ENCODE assay signal across 22 mouse cellular contexts in genomic region chr5:36144560-36144959, GRCm38 (mm10). TPM values are rescaled to one million over a fixed set of nuclear protein-coding genes. Genes with fewer than 3 reads are reported as not detected.
DNase-seq lines count a peak whose midpoint lies in the region; ATAC-seq and TF ChIP-seq lines count a peak whose summit lies in the region.
"Had no signal": no experiment of that assay in that cellular context is flagged by ENCODE, and none has a peak within 500 bp of the region (broad histone marks: within the 10 kb centered on the region; RNA-seq: fewer than 3 reads in every experiment).

No protein-coding gene starts in this region.

- H3K79me2 ChIP-seq in CH12.LX (replicated peaks; ENCODE audit: control insufficient read depth, extremely low read depth, insufficient read depth, poor library complexity, severe bottlenecking) = no peaks in the 10 kb centered on the region
- H3K79me2 ChIP-seq in heart, adult 2 months (replicated peaks; ENCODE audit: control insufficient read depth, insufficient read depth, low read length) = no peaks in the 10 kb centered on the region

- TF ChIP-seq CTCF in forebrain, postnatal 0 days (IDR thresholded peaks at IDR 0.05; ENCODE audit: low read depth) = no peak
- TF ChIP-seq CTCF in CH12.LX (conservative IDR thresholded peaks at IDR 0.05 in 1 of 2, IDR thresholded peaks at IDR 0.05 in 1 of 2; ENCODE audit: low read depth in 2 of 2, low read length in 2 of 2) = no peak
- TF ChIP-seq CTCF in heart, adult 2 months (IDR thresholded peaks at IDR 0.05) = no peak

- H3K36me3 ChIP-seq in forebrain, embryonic 10.5 days (replicated peaks) = no peaks in the 10 kb centered on the region
- H3K36me3 ChIP-seq in forebrain, postnatal 0 days (ENCODE audit: insufficient read depth) = no peaks in the 10 kb centered on the region
- no peaks in the 10 kb centered on the region for H3K36me3 ChIP-seq in midbrain, embryonic 16.5 days (ENCODE audit: control insufficient read depth, insufficient read depth, low read length)
- H3K36me3 ChIP-seq in midbrain, embryonic 11.5 days (ENCODE audit: control insufficient read depth, insufficient read depth, low read length) = no peaks in the 10 kb centered on the region
- no peaks in the 10 kb centered on the region for H3K36me3 ChIP-seq in CH12.LX (replicated peaks in 1 of 2; ENCODE audit: control insufficient read depth in 1 of 2, insufficient read depth in 1 of 2, low read length in 1 of 2)
- no peaks in the 10 kb centered on the region for H3K36me3 ChIP-seq in splenic B cell, adult 2 months (ENCODE audit: control insufficient read depth, insufficient read depth, low read length, poor library complexity, severe bottlenecking)
- no peaks in the 10 kb centered on the region for H3K36me3 ChIP-seq in heart, adult 2 months (ENCODE audit: control insufficient read depth, insufficient read depth, low read length)
- H3K36me3 ChIP-seq: embryonic facial prominence, embryonic 15.5 days; forebrain, embryonic 15.5 days; heart, embryonic 12.5 days; hindbrain, embryonic 12.5 days had no signal

- peak; percentile 80 for TF ChIP-seq EP300 in CH12.LX (IDR thresholded peaks at IDR 0.05; ENCODE audit: low read length)
- no peak for TF ChIP-seq EP300 in heart, adult 2 months (IDR thresholded peaks at IDR 0.05; ENCODE audit: insufficient read depth, low read depth, low read length)

- H3K27ac ChIP-seq in forebrain, embryonic 10.5 days = 0 out of 2 replicates have a peak overlapping the region, but pooled peaks have one; percentile 35
- H3K27ac ChIP-seq in forebrain, postnatal 0 days (ENCODE audit: low read depth, low read length) = no peak overlapping the region
- no peak overlapping the region for H3K27ac ChIP-seq in midbrain, embryonic 16.5 days (ENCODE audit: low read length)
- H3K27ac ChIP-seq in midbrain, embryonic 11.5 days (ENCODE audit: low read depth, low read length) = no peak overlapping the region
- peak overlapping the region; percentile 59 for H3K27ac ChIP-seq in CH12.LX (ENCODE audit: insufficient read depth, low read depth)
- no peak overlapping the region for H3K27ac ChIP-seq in heart, adult 2 months
- H3K27ac ChIP-seq: embryonic facial prominence, embryonic 15.5 days; forebrain, embryonic 15.5 days; hindbrain, embryonic 12.5 days had no signal

- ATAC-seq in forebrain, postnatal 0 days = no peak
- ATAC-seq in midbrain, embryonic 16.5 days = no peak
- ATAC-seq in midbrain, embryonic 11.5 days (ENCODE audit: low FRiP score) = no peak
- ATAC-seq: forebrain, embryonic 15.5 days; hindbrain, embryonic 16.5 days had no signal

- dilution Hi-C loops in CH12.LX (cut with MboI; ENCODE audit: extremely low pct_ligation_motif_present, extremely low pct_unique_long_range_greater_than_20kb, low sequenced_read_pairs) = no loop called here

- no peak overlapping the region for H3K4me3 ChIP-seq in forebrain, embryonic 10.5 days
- no peak overlapping the region for H3K4me3 ChIP-seq in forebrain, postnatal 0 days (ENCODE audit: low read depth, low read length)
- no peak overlapping the region for H3K4me3 ChIP-seq in midbrain, embryonic 16.5 days (ENCODE audit: low read depth, low read length)
- no peak overlapping the region for H3K4me3 ChIP-seq in midbrain, embryonic 11.5 days (ENCODE audit: low read depth, low read length)
- no peak overlapping the region for H3K4me3 ChIP-seq in CH12.LX (replicated peaks in 1 of 3; ENCODE audit: low read depth in 2 of 3, low read length in 2 of 3, poor library complexity in 1 of 3)
- H3K4me3 ChIP-seq in heart, adult 2 months = no peak overlapping the region
- H3K4me3 ChIP-seq: embryonic facial prominence, embryonic 15.5 days; erythroblast, embryonic 14.5 days; forebrain, embryonic 15.5 days; heart, embryonic 12.5 days; hindbrain, embryonic 12.5 days had no signal

- peaks cover 27% of the 10 kb centered on the region for H3K4me1 ChIP-seq in forebrain, embryonic 10.5 days
- H3K4me1 ChIP-seq in forebrain, postnatal 0 days (ENCODE audit: insufficient read depth) = no peaks in the 10 kb centered on the region
- peaks cover 8% of the 10 kb centered on the region for H3K4me1 ChIP-seq in midbrain, embryonic 16.5 days (ENCODE audit: control insufficient read depth, insufficient read depth, low read length)
- H3K4me1 ChIP-seq in midbrain, embryonic 11.5 days (ENCODE audit: control insufficient read depth, insufficient read depth, low read length) = peaks cover 7% of the 10 kb centered on the region
- peaks cover 35 to 61% of the 10 kb centered on the region in 2 experiments for H3K4me1 ChIP-seq in CH12.LX (ENCODE audit: control insufficient read depth in 1 of 2, insufficient read depth in 2 of 2)
- no peaks in the 10 kb centered on the region for H3K4me1 ChIP-seq in heart, adult 2 months (ENCODE audit: control insufficient read depth, insufficient read depth, low read length)
- H3K4me1 ChIP-seq: embryonic facial prominence, embryonic 15.5 days had no signal

- TF ChIP-seq RAD21 in CH12.LX (IDR thresholded peaks at IDR 0.05; ENCODE audit: low read depth, low read length) = no peak

- intact Hi-C loops in heart, adult 2 months (cut with DNase I) = loop anchor here (5.0 kb wide), 1 partner anchor 68 kb away; no protein-coding TSS in a partner anchor

- in situ Hi-C loops in CH12.LX (cut with MboI; ENCODE audit: low pct_ligation_motif_present, low pct_unique_long_range_greater_than_20kb, low sequenced_read_pairs) = loop anchor here (5.0 to 10.0 kb wide), 3 partner anchors 52 to 250 kb away; partner anchors contain the start of gene Sorcs2

- no peak for DNase-seq in forebrain, embryonic 10.5 days (ENCODE audit: extremely low spot score, low spot score)
- no peak for DNase-seq in forebrain, postnatal 0 days
- no peak for DNase-seq in midbrain, embryonic 11.5 days (ENCODE audit: low spot score, missing footprints)
- peak; percentile 84 for DNase-seq in CH12.LX (ENCODE audit: extremely low read depth)
- DNase-seq in splenic B cell, adult 2 months (ENCODE audit: low read depth, low spot score) = peak; percentile 34
- DNase-seq in heart, adult 2 months = no peak
- DNase-seq: adrenal gland, adult 2 months; adrenal gland, postnatal 25 days; cerebellum, adult 2 months; cerebellum, postnatal 10 days; gastrocnemius, postnatal 10 days had no signal

- 0 out of 2 replicates have a peak, but pooled peaks have one; percentile 31 for TF ChIP-seq POLR2A in CH12.LX (IDR thresholded peaks at IDR 0.05; ENCODE audit: low read depth, low read length)
- TF ChIP-seq POLR2A in heart, adult 2 months (IDR thresholded peaks at IDR 0.05; ENCODE audit: insufficient read depth, low read depth, low read length) = no peak

- H3K9ac ChIP-seq in forebrain, postnatal 0 days = no peak overlapping the region
- H3K9ac ChIP-seq in midbrain, embryonic 16.5 days (ENCODE audit: low read depth, low read length) = 0 out of 2 replicates have a peak overlapping the region, but pooled peaks have one; percentile 3
- H3K9ac ChIP-seq in midbrain, embryonic 11.5 days (ENCODE audit: low read length) = no peak overlapping the region
- 0 out of 2 replicates have a peak overlapping the region, but pooled peaks have one; percentile 5 for H3K9ac ChIP-seq in CH12.LX (ENCODE audit: insufficient read depth, low read depth)
- H3K9ac ChIP-seq in heart, adult 2 months (ENCODE audit: low read depth, low read length) = no peak overlapping the region
- H3K9ac ChIP-seq: embryonic facial prominence, embryonic 15.5 days; forebrain, embryonic 15.5 days; heart, embryonic 12.5 days; hindbrain, embryonic 12.5 days had no signal

- H3K4me2 ChIP-seq in forebrain, postnatal 0 days (ENCODE audit: low read depth) = no peak overlapping the region
- no peak overlapping the region for H3K4me2 ChIP-seq in midbrain, embryonic 16.5 days (ENCODE audit: low read length)
- H3K4me2 ChIP-seq in midbrain, embryonic 11.5 days = no peak overlapping the region
- H3K4me2 ChIP-seq in CH12.LX (ENCODE audit: insufficient read depth, low read depth, poor library complexity, severe bottlenecking) = peak overlapping the region; percentile 79
- H3K4me2 ChIP-seq: embryonic facial prominence, embryonic 15.5 days; forebrain, embryonic 15.5 days; heart, embryonic 12.5 days; hindbrain, embryonic 12.5 days had no signal

- H3K9me3 ChIP-seq in forebrain, embryonic 10.5 days = no peaks in the 10 kb centered on the region
- H3K9me3 ChIP-seq in forebrain, postnatal 0 days (ENCODE audit: low read length) = no peaks in the 10 kb centered on the region
- no peaks in the 10 kb centered on the region for H3K9me3 ChIP-seq in midbrain, embryonic 16.5 days (replicated peaks; ENCODE audit: control insufficient read depth, low read length, poor library complexity, severe bottlenecking)
- H3K9me3 ChIP-seq in midbrain, embryonic 11.5 days (ENCODE audit: control insufficient read depth, low read length) = no peaks in the 10 kb centered on the region
- H3K9me3 ChIP-seq in CH12.LX (replicated peaks; ENCODE audit: low read length) = no peaks in the 10 kb centered on the region
- H3K9me3 ChIP-seq: embryonic facial prominence, embryonic 15.5 days; forebrain, embryonic 15.5 days; heart, embryonic 12.5 days; hindbrain, embryonic 12.5 days had no signal

- WGBS in forebrain, embryonic 10.5 days = 28% methylated on average over 2 of the region's 2 CpGs
- 52% methylated on average over 2 of the region's 2 CpGs for WGBS in forebrain, postnatal 0 days
- WGBS in midbrain, embryonic 16.5 days = 20% methylated on average over 2 of the region's 2 CpGs
- WGBS in midbrain, embryonic 11.5 days = 23% methylated on average over 2 of the region's 2 CpGs
- 63% methylated on average over 2 of the region's 2 CpGs for WGBS in heart, adult 2 months

- peaks cover 16% of the 10 kb centered on the region; the same call in 1 of the 2 replicates for H3K27me3 ChIP-seq in forebrain, embryonic 10.5 days (ENCODE audit: poor library complexity, severe bottlenecking)
- H3K27me3 ChIP-seq in forebrain, postnatal 0 days (ENCODE audit: insufficient read depth, low read length) = no peaks in the 10 kb centered on the region
- no peaks in the 10 kb centered on the region for H3K27me3 ChIP-seq in midbrain, embryonic 16.5 days (ENCODE audit: control insufficient read depth, insufficient read depth, low read depth, low read length)
- no peaks in the 10 kb centered on the region for H3K27me3 ChIP-seq in midbrain, embryonic 11.5 days (ENCODE audit: control insufficient read depth, insufficient read depth, low read length)
- no peaks in the 10 kb centered on the region for H3K27me3 ChIP-seq in CH12.LX (replicated peaks)
- H3K27me3 ChIP-seq in splenic B cell, adult 2 months (ENCODE audit: control insufficient read depth, insufficient read depth, low read length, poor library complexity, severe bottlenecking) = no peaks in the 10 kb centered on the region
- no peaks in the 10 kb centered on the region for H3K27me3 ChIP-seq in heart, adult 2 months (ENCODE audit: control insufficient read depth, insufficient read depth, low read length)
- H3K27me3 ChIP-seq: embryonic facial prominence, embryonic 15.5 days; forebrain, embryonic 15.5 days had no signal

RNA-seq across cellular contexts. Expression of gene Psapl1, which starts 59.3 kb away (rescaled TPM):
- 0.10 TPM in 1 of 2 replicates, not detected in the other for polyA plus RNA-seq in forebrain, embryonic 10.5 days (2016; fragmentation: Nextera tagmentation; extraction: Ambion mirVana)
- not detected in 2 replicates for total RNA-seq in forebrain, postnatal 0 days (2014; rRNA removed)
- polyA plus RNA-seq in forebrain, postnatal 0 days (2015; fragmentation: Nextera tagmentation; extraction: Ambion mirVana) = not detected in 2 replicates
- 0.07 TPM in 1 of 2 replicates, not detected in the other for polyA plus RNA-seq in midbrain, embryonic 16.5 days (2015; fragmentation: Nextera tagmentation; extraction: Ambion mirVana)
- polyA plus RNA-seq in midbrain, embryonic 11.5 days (2014; fragmentation: Nextera tagmentation; extraction: Ambion mirVana) = 0.16 TPM in 1 of 2 replicates, not detected in the other
- total RNA-seq in CH12.LX (2012; rRNA removed) (not detected in 2 replicates), CH12.LX (2014; rRNA removed) (not detected in 2 replicates)
- polyA plus RNA-seq in CH12.LX (2012; ENCODE audit: insufficient read length, low read depth) = not detected in 2 replicates
- total RNA-seq in heart, adult 2 months (2021) = not detected
- polyA plus RNA-seq in heart, adult 2 months (2012; rRNA removed) = 0.06 TPM in 1 of 2 replicates, not detected in the other
- total RNA-seq: adrenal gland, adult 2 months; adrenal gland, postnatal 25 days; ES-E14; gastrocnemius, postnatal 10 days; heart, adult 8-10 months; heart, postnatal 25 days had no signal
- polyA plus RNA-seq: adrenal gland, adult 2 months; cerebellum, adult 2 months; erythroblast, embryonic 14.5 days; frontal cortex, adult 2 months; heart, embryonic 12.5 days had no signal

Comparison
In these comparisons a context has a peak if more than half of its experiments do, and no peak if none do; other contexts are left out.
1. H3K27ac ChIP-seq: peak in forebrain, embryonic 10.5 days (single experiment) and CH12.LX (single experiment); none in forebrain, postnatal 0 days (single experiment), midbrain, embryonic 16.5 days (single experiment), midbrain, embryonic 11.5 days (single experiment) and heart, adult 2 months (single experiment).
2. H3K9ac ChIP-seq: peak in midbrain, embryonic 16.5 days (single experiment) and CH12.LX (single experiment); none in forebrain, postnatal 0 days (single experiment), midbrain, embryonic 11.5 days (single experiment) and heart, adult 2 months (single experiment).
3. DNase-seq: peak in CH12.LX (single experiment) and splenic B cell, adult 2 months (single experiment); none in forebrain, embryonic 10.5 days (single experiment), forebrain, postnatal 0 days (single experiment), midbrain, embryonic 11.5 days (single experiment) and heart, adult 2 months (0 of 2).